Mouse (Mus musculus): ENCODE data around the gene Vps35. TPM values are rescaled to one million over a fixed set of nuclear protein-coding genes. Genes with fewer than 3 reads are reported as not detected.

The Vps35 gene
- polyA plus RNA-seq, 1 experiment = 23.9 TPM

DNA sequence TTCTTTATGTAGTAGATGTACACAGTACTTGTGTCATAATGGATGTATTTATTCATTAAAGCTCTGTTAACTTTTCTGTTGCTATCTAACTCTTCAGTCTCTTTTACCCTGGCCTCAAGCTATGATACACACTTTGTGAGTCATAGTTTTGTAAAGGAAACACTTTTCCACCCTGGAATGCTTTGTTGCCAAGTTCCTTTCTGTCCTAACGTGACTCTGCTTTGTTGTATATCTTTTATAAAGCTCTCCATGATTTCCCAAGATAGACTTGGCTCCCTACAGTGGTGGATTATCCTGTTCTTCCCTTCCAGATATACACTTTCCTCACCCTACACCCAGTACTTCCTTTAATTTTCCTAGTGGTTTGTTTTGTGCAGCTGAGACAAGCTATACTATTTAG is 2.3 kb upstream of the Vps35 start:
- TF ChIP-seq POLR2A (IDR thresholded peaks at IDR 0.05; ENCODE audit: control insufficient read depth, low read depth, low read length) (no peak), CTCF (IDR thresholded peaks at IDR 0.05; ENCODE audit: control insufficient read depth, insufficient read depth, insufficient replicate concordance, low read depth, low read length) (no peak)
- Histone ChIP-seq H3K4me1 (ENCODE audit: control insufficient read depth, insufficient read depth, low read length) (no peaks in the 10 kb centered on the region; the same call in 1 of the 2 replicates), H3K36me3 (ENCODE audit: control insufficient read depth, insufficient read depth, low read length) (no peaks in the 10 kb centered on the region; the same call in none of the 2 replicates), H3K27me3 (ENCODE audit: control insufficient read depth, insufficient read depth, low read length) (no peaks in the 10 kb centered on the region), H3K4me3 (ENCODE audit: control insufficient read depth, low read depth, low read length) (no peak overlapping the region), H3K27ac (ENCODE audit: control insufficient read depth, insufficient read depth, low read depth, low read length) (no peak overlapping the region)

DNA sequence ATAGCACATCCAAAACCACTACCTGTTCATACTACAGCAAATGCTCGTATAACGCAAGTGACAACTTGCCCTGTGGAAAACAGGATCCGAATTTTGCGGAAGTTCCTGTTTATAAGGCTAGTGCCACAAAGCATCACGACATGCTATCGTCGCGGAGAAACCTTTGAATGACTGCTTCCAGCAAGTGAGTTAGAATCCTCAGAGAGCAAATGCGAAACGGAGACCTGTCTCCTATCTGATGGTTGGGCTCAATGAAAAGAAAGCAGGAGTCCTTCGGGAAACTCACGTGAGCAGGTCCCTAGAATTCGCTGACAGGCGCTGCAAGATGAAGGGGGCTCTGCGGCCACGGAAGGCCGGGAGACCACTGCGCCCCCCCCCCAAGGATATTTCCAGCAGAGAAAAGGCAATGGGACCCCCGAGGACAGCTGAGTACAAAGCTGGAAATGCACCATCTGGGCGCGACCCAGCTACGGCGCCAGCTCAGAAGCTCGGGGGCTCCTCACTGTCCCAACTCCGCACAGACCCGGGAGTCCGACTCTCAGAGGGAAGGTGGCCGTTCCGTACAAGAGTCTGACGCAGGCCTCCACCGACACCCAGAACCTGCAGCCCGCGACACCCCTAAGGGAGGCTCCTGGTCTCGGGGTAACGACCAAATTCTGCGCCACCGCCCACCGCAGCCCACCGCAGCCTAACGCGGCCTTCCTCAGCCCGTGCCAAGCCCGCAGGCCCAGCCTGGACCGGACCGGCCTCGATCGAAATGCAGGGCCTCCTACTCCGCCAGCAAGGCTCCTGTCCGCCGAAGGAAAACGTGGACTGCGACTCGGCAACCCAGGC is 785 bp downstream of the Vps35 start:
- H3K4me1 ChIP-seq (ENCODE audit: control insufficient read depth, insufficient read depth, low read length) = no peaks in the 10 kb centered on the region; the same call in 1 of the 2 replicates
- no peaks in the 10 kb centered on the region for H3K27me3 ChIP-seq (ENCODE audit: control insufficient read depth, insufficient read depth, low read length)
- no peaks in the 10 kb centered on the region; the same call in none of the 2 replicates for H3K36me3 ChIP-seq (ENCODE audit: control insufficient read depth, insufficient read depth, low read length)
- peak overlapping the region; percentile 94 for H3K4me3 ChIP-seq (ENCODE audit: control insufficient read depth, low read depth, low read length)
- TF ChIP-seq CTCF (IDR thresholded peaks at IDR 0.05; ENCODE audit: control insufficient read depth, insufficient read depth, insufficient replicate concordance, low read depth, low read length) (no peak), POLR2A (IDR thresholded peaks at IDR 0.05; ENCODE audit: control insufficient read depth, low read depth, low read length) (no peak)
- peak overlapping the region; percentile 95 for H3K27ac ChIP-seq (ENCODE audit: control insufficient read depth, insufficient read depth, low read depth, low read length)

DNA sequence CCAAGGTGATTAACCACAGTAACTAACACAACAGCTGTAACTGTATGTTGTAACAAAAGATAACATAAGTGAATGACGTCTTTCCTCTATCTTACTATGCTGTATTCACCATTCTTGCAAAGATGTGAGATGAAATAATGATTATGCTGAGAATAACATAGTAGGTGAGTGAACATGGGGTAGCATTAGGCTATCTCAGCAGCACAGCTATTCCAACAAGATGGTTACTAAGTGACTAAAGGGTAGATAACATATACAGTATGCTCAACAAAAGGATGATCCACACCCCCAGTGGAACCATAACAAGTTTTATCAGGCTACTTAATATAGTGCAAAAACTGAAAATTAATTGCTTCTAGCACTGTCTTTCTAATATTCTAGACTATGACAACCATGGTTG is 12.8 kb downstream of the Vps35 start:
- H3K36me3 ChIP-seq (ENCODE audit: control insufficient read depth, insufficient read depth, low read length) = no peaks in the 10 kb centered on the region; the same call in none of the 2 replicates
- no peak overlapping the region for H3K4me3 ChIP-seq (ENCODE audit: control insufficient read depth, low read depth, low read length)
- H3K27me3 ChIP-seq (ENCODE audit: control insufficient read depth, insufficient read depth, low read length) = no peaks in the 10 kb centered on the region
- TF ChIP-seq POLR2A (IDR thresholded peaks at IDR 0.05; ENCODE audit: control insufficient read depth, low read depth, low read length) (no peak), CTCF (IDR thresholded peaks at IDR 0.05; ENCODE audit: control insufficient read depth, insufficient read depth, insufficient replicate concordance, low read depth, low read length) (no peak)
- no peaks in the 10 kb centered on the region for H3K4me1 ChIP-seq (ENCODE audit: control insufficient read depth, insufficient read depth, low read length)
- no peak overlapping the region for H3K27ac ChIP-seq (ENCODE audit: control insufficient read depth, insufficient read depth, low read depth, low read length)

DNA sequence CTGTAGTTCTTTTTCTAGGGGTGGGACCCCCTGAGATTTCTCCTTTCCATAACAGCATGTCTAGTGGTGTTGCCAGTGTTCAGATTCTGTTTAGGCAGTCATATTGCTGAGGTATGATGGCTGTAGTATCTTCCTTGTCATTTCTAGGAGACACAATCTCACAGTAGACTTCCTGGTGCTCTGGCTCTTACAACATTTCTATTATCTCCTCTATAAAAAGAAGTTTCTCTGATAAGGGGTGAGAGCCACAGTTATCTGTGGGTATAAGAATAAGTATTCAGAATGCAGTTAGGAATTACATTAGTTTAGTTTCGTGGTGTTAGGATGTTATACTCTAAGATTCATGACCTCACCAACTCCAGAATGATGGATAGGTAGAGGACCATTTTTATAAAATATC is 72.3 kb downstream of the Vps35 start:
- TF ChIP-seq CTCF (IDR thresholded peaks at IDR 0.05; ENCODE audit: control insufficient read depth, insufficient read depth, insufficient replicate concordance, low read depth, low read length) (no peak), POLR2A (IDR thresholded peaks at IDR 0.05; ENCODE audit: control insufficient read depth, low read depth, low read length) (no peak)
- Histone ChIP-seq H3K4me3 (ENCODE audit: control insufficient read depth, low read depth, low read length) (no peak overlapping the region), H3K27ac (ENCODE audit: control insufficient read depth, insufficient read depth, low read depth, low read length) (no peak overlapping the region), H3K27me3 (ENCODE audit: control insufficient read depth, insufficient read depth, low read length) (no peaks in the 10 kb centered on the region), H3K36me3 (ENCODE audit: control insufficient read depth, insufficient read depth, low read length) (no peaks in the 10 kb centered on the region), H3K4me1 (ENCODE audit: control insufficient read depth, insufficient read depth, low read length) (no peaks in the 10 kb centered on the region)

DNA sequence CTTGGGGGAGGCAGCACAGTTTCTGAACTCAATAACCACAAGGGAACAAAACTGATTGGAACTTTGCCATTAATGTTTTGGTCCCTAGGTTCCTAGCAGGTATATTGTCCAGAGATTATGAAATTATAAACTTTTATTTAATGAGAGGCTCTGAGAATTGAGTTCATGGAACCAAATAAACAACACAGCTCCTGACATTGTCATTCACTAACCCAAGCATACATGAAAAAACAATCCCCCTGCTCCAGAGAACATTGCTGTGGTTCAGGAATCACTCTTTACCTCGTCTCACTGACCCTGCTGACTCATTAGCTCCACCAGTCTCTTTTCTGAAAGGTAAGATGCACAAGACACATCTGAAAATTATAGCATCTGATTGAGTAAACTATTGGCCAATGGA is 73.9 kb downstream of the Vps35 start, which contains the start of gene Olfr371:
Gene Olfr371, plus strand, starts transcription at position 301 of the 400 bp plus-strand sequence.
- Histone ChIP-seq H3K27me3 (ENCODE audit: control insufficient read depth, insufficient read depth, low read length) (no peaks in the 10 kb centered on the region), H3K27ac (ENCODE audit: control insufficient read depth, insufficient read depth, low read depth, low read length) (no peak within 1 kb of the TSS), H3K36me3 (ENCODE audit: control insufficient read depth, insufficient read depth, low read length) (no peaks in the 10 kb centered on the region), H3K4me1 (ENCODE audit: control insufficient read depth, insufficient read depth, low read length) (peaks cover 4% of the 10 kb centered on the region; the same call in 1 of the 2 replicates), H3K4me3 (ENCODE audit: control insufficient read depth, low read depth, low read length) (no peak within 1 kb of the TSS)
- TF ChIP-seq POLR2A (IDR thresholded peaks at IDR 0.05; ENCODE audit: control insufficient read depth, low read depth, low read length) (no peak), CTCF (IDR thresholded peaks at IDR 0.05; ENCODE audit: control insufficient read depth, insufficient read depth, insufficient replicate concordance, low read depth, low read length) (no peak)

DNA sequence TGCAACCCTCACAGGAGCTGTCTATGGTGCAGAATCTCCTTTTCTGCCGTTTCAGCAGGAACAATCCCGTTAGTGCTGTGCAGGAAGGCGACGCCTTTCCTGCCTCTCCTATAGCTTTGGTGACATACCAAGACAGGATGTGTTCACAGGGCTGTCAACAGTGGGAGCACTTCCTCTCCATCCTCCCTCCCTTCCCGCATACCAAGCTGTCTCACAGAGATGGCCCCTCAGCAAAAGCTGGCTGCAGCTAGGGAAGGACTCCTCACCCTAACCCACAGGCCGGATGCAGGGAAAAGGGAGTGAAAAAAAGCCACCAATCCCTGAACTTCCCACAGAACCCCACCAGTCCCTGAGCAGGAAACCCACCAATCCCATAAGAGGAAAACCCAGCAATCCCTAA is 78.6 kb downstream of the Vps35 start:
- Histone ChIP-seq H3K4me1 (ENCODE audit: control insufficient read depth, insufficient read depth, low read length) (peaks cover 4% of the 10 kb centered on the region; the same call in 1 of the 2 replicates), H3K36me3 (ENCODE audit: control insufficient read depth, insufficient read depth, low read length) (no peaks in the 10 kb centered on the region), H3K27me3 (ENCODE audit: control insufficient read depth, insufficient read depth, low read length) (no peaks in the 10 kb centered on the region), H3K27ac (ENCODE audit: control insufficient read depth, insufficient read depth, low read depth, low read length) (no peak overlapping the region), H3K4me3 (ENCODE audit: control insufficient read depth, low read depth, low read length) (peak overlapping the region; percentile 90)
- TF ChIP-seq POLR2A (IDR thresholded peaks at IDR 0.05; ENCODE audit: control insufficient read depth, low read depth, low read length) = no peak
- TF ChIP-seq CTCF (IDR thresholded peaks at IDR 0.05; ENCODE audit: control insufficient read depth, insufficient read depth, insufficient replicate concordance, low read depth, low read length) = no peak

DNA sequence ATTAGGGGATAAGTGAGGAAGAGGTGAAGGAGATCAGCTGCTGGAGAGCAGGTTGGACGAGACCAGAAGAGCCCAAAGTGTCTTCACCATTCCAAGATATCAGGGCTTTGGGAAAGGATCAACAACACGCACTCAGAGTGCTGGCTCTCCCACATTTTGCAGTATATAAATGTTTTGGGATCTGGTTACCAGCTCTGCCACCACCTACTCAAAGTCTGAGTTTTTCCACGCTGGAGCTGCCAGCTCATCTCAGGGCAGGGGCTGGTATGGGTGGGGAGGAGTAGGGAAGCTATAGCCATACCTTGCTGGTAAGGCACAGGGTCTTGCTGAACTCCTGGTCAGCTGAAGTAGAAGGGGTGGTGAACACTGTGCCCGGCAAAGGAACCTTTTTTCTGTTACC is 79.4 kb downstream of the Vps35 start:
- peak overlapping the region; percentile 72 for H3K4me3 ChIP-seq (ENCODE audit: control insufficient read depth, low read depth, low read length)
- TF ChIP-seq POLR2A (IDR thresholded peaks at IDR 0.05; ENCODE audit: control insufficient read depth, low read depth, low read length) = peak; percentile 24; the same call in 1 of the 2 replicates
- TF ChIP-seq CTCF (IDR thresholded peaks at IDR 0.05; ENCODE audit: control insufficient read depth, insufficient read depth, insufficient replicate concordance, low read depth, low read length) = no peak
- no peaks in the 10 kb centered on the region for H3K36me3 ChIP-seq (ENCODE audit: control insufficient read depth, insufficient read depth, low read length)
- no peaks in the 10 kb centered on the region for H3K27me3 ChIP-seq (ENCODE audit: control insufficient read depth, insufficient read depth, low read length)
- H3K27ac ChIP-seq (ENCODE audit: control insufficient read depth, insufficient read depth, low read depth, low read length) = no peak overlapping the region
- peaks cover 4% of the 10 kb centered on the region; the same call in 1 of the 2 replicates for H3K4me1 ChIP-seq (ENCODE audit: control insufficient read depth, insufficient read depth, low read length)

Other genes starting within 250 kb of the Vps35 start
- gene Fbxw9, start 239.7 kb downstream of the Vps35 start, polyA plus RNA-seq (2012; rRNA removed) = 83.8 and 91.5 TPM in 2 replicates
- not detected in 2 replicates for gene Gm5741, start 231.8 kb downstream of the Vps35 start, polyA plus RNA-seq (2012; rRNA removed)
- 20.0 and 22.2 TPM in 2 replicates for gene Dhps, start 228.0 kb downstream of the Vps35 start, polyA plus RNA-seq (2012; rRNA removed)
- gene Wdr83os, start 219.1 kb downstream of the Vps35 start, polyA plus RNA-seq (2012; rRNA removed) = 32.1 and 32.6 TPM in 2 replicates
- 21.1 and 21.4 TPM in 2 replicates for gene Wdr83, start 218.5 kb downstream of the Vps35 start, polyA plus RNA-seq (2012; rRNA removed)
- 19.3 and 19.6 TPM in 2 replicates for gene Man2b1, start 216.5 kb downstream of the Vps35 start, polyA plus RNA-seq (2012; rRNA removed)
- 0.21 and 0.24 TPM in 2 replicates for gene Zfp791, start 176.7 kb downstream of the Vps35 start, polyA plus RNA-seq (2012; rRNA removed)
- not detected in 2 replicates for gene Cks1brt, start 147.9 kb downstream of the Vps35 start, polyA plus RNA-seq (2012; rRNA removed)
- 0.53 and 0.61 TPM in 2 replicates for gene Olfr371, start 73.8 kb downstream of the Vps35 start, polyA plus RNA-seq (2012; rRNA removed)
- 15.6 and 18.0 TPM in 2 replicates for gene Orc6, start 170 bp downstream of the Vps35 start, polyA plus RNA-seq (2012; rRNA removed)
- 1.3 and 1.5 TPM in 2 replicates for gene Mylk3, start 86.5 kb upstream of the Vps35 start, polyA plus RNA-seq (2012; rRNA removed)
- 10.3 and 12.4 TPM in 2 replicates for gene 4921524J17Rik, start 133.0 kb upstream of the Vps35 start, polyA plus RNA-seq (2012; rRNA removed)
- 12.7 and 15.6 TPM in 2 replicates for gene Gpt2, start 192.8 kb upstream of the Vps35 start, polyA plus RNA-seq (2012; rRNA removed)